Mouse (Mus musculus): ENCODE measurements around the gene Anp32e. TPM values are rescaled to one million over a fixed set of nuclear protein-coding genes. Genes with fewer than 3 reads are reported as not detected.

Anp32e gene
- polyA plus RNA-seq, 1 experiment from 2014 or later = 185 TPM

DNA sequence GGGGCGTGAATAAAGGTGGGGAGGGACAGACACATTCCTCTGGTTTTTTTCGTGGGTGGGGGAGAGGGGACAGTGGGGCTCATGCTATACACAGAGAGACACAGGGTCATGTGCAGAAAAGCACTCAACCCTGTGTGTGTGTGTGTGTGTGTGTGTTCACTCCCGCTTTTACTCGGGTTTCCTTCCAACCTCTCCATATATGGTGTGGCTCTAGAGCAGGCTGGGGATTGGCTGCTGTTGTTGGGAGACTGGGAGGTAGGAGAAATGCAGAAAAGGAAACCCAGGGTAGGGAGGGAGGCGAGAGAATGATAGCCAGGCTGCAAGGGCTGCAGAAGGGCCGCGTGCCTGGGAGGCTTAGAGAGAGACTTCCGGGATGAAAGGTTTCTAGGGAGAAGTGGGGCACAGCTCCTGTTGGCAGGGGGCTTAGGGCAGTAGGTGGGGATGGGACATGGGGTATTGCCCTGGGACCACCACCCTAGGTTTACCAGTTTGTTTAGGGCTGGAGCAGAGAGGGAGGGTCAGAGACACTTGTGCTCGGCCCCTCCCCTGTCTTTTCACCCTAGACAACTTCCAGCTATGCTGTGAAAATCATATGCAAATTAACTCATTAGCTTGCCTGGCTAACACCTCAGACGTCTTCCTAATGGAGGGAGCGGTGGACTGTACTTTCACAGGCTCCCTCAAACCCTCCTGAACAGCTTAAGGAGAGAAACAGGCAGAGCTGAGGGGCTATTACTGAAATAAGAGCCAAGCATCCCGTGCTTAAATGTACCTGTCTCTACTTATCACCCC lies 56.4 kb downstream of the Anp32e start:
- Histone ChIP-seq H3K36me3 (peaks cover 22% of the 10 kb centered on the region), H3K4me2 (peak overlapping the region; percentile 41), H3K4me1 (peaks cover 28% of the 10 kb centered on the region), H3K27ac (peak overlapping the region; percentile 79), H3K4me3 (peak overlapping the region; percentile 6; the same call in 1 of the 2 replicates), H3K9me3 (replicated peaks) (no peaks in the 10 kb centered on the region), H3K27me3 (replicated peaks) (peaks cover 19% of the 10 kb centered on the region), H3K9ac (no peak overlapping the region)
- 15% methylated on average over 12 of the region's 12 CpGs for WGBS (ENCODE audit: insufficient replicate concordance)
- ATAC-seq = peak; percentile 61

DNA sequence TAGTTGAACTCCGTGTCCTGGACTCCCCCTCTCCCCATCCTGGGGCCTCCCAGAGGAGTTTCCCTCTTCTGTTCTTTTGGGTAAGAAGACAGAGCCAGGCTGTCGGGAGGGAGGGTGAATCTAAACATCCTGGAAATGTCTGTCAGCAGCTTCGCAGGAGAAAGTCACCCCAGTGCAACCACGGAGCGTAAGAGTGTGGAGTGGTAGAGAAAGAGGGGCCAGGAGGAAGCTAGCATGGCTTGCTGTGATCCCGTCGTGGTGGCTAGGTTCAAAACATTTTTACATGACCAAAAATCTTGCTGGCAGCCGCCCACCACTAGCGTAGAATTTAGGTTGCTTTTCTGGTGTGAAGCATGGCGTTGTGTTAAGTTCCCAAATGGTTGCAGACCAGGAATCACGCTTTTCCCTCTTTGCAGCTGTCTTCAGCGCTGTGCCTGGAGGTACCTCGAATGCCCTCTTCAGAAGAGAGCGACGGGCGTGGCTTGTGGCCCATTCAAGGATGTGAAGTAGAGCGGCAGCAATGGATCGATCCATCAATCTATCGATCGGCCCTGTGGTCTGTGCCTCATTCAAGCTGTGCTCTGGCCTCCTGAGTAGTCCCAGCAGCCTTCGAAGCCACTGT lies 57.1 kb downstream of the Anp32e start:
- WGBS (ENCODE audit: insufficient replicate concordance) = 9% methylated on average over 21 of the region's 21 CpGs
- no peak for ATAC-seq
- peaks cover 19% of the 10 kb centered on the region for H3K27me3 ChIP-seq (replicated peaks)
- peak overlapping the region; percentile 79 for H3K27ac ChIP-seq
- H3K36me3 ChIP-seq = peaks cover 27% of the 10 kb centered on the region
- no peaks in the 10 kb centered on the region for H3K9me3 ChIP-seq (replicated peaks)
- 0 out of 2 replicates have a peak overlapping the region, but pooled peaks have one; percentile 40 for H3K9ac ChIP-seq
- peak overlapping the region; percentile 41 for H3K4me2 ChIP-seq
- H3K4me1 ChIP-seq = peaks cover 28% of the 10 kb centered on the region
- H3K4me3 ChIP-seq = peak overlapping the region; percentile 6; the same call in 1 of the 2 replicates

DNA sequence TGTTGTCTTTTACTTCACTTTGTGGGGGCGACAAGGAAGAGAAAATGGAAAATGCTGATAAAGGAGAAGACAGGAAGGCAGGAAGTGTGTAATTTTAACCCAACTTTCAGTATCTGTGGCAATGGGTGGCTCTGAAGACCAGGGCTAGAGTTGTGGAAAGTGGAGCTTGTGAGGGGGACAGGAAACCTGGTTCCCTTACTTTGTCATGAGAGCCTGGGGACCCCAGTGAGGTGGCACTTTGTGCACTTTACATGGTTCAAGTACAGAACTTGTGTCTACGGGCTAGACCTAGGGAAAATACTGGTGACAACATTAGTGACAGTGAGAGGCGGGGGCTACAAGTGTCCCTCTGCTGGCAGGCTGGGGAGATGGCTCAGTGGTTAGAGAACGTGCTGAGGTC lies 57.9 kb downstream of the Anp32e start:
- Histone ChIP-seq H3K4me3 (no peak overlapping the region), H3K27me3 (replicated peaks) (peaks cover 19% of the 10 kb centered on the region), H3K4me2 (peak overlapping the region; percentile 41; the same call in 1 of the 2 replicates), H3K27ac (peak overlapping the region; percentile 79; the same call in 1 of the 2 replicates), H3K9ac (no peak overlapping the region), H3K4me1 (peaks cover 28% of the 10 kb centered on the region), H3K36me3 (peaks cover 32% of the 10 kb centered on the region), H3K9me3 (replicated peaks) (no peaks in the 10 kb centered on the region)
- 39% methylated on average over 4 of the region's 4 CpGs for WGBS (ENCODE audit: insufficient replicate concordance)
- no peak for ATAC-seq

DNA sequence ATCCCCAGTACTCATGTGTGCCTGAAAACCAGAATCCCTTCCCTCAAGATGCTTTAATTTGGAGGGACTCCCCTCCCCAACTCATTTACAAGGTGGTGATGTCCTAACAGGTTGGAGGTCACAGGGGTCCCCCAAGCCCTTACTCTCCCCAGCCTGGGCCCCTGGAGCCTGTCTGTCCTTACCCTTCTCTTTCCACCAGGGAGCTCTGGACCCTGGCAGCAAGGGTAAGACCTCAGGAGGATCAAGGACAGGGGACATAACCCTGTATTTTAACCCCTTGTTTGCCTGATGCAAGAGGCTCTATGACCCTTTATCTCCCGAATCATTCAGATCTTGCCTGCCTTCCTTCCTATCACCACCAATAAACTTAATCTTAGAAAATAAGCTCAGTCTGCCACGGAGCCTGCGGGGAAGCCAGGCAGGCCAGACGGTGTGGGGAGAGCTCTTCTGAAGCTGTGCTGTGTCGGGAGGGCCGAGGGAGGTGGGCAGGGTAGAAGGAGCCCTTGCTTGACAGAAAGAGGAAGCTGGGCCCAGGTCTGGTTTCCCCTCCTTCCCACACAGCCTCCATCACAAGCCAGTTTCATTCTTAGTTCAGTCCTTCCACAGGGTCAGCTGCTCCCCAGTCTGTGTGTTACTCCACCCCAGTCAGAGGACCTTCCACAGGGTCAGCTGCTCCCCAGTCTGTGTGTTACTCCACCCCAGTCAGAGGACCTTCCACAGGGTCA lies 58.5 kb downstream of the Anp32e start:
- 0 out of 2 replicates have a peak overlapping the region, but pooled peaks have one; percentile 41 for H3K4me2 ChIP-seq

GRCm38 (mm10) chr3:95988138-95988537 lies 59.1 kb downstream of the Anp32e start:
- Histone ChIP-seq H3K36me3 (peaks cover 32% of the 10 kb centered on the region), H3K4me2 (no peak overlapping the region), H3K4me1 (peaks cover 34% of the 10 kb centered on the region), H3K9ac (no peak overlapping the region), H3K9me3 (replicated peaks) (no peaks in the 10 kb centered on the region), H3K4me3 (no peak overlapping the region), H3K27ac (peak overlapping the region; percentile 46; the same call in 1 of the 2 replicates), H3K27me3 (replicated peaks) (peaks cover 28% of the 10 kb centered on the region)
- WGBS (ENCODE audit: insufficient replicate concordance) = 95% methylated on average over 1 of the region's 1 CpGs
- 0 out of 2 replicates have a peak, but pooled peaks have one; percentile 13 for ATAC-seq

More for the DNA sequence above, 58.5 kb downstream of the Anp32e start:
- H3K27me3 ChIP-seq (replicated peaks) = peaks cover 22% of the 10 kb centered on the region
- peak overlapping the region; percentile 20 for H3K27ac ChIP-seq
- H3K4me3 ChIP-seq = no peak overlapping the region
- peaks cover 32% of the 10 kb centered on the region for H3K36me3 ChIP-seq
- ATAC-seq = 0 out of 2 replicates have a peak, but pooled peaks have one; percentile 31
- H3K9ac ChIP-seq = no peak overlapping the region
- WGBS (ENCODE audit: insufficient replicate concordance) = 22% methylated on average over 6 of the region's 6 CpGs
- peaks cover 28% of the 10 kb centered on the region for H3K4me1 ChIP-seq
- no peaks in the 10 kb centered on the region for H3K9me3 ChIP-seq (replicated peaks)

DNA sequence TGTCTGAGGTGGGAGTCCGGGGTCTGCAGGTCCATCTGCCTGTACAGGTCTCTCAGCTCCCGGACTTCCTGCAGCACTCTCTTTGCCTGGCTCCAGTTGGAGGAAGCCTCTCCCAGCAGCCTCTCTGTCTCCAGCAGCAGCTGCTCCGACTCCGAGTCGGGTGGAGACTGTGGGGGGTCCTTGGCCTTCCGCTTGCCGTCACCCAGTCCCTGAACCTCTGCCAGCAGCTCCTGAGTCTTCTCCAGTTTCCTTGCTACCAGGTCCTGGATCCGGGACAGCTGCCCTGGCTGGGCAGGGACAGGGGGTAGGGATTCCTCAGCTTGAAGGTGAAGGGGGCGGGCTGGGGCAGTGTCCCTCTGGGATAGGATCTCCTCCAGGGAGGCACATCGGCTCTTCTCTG lies 59.9 kb downstream of the Anp32e start:
- Histone ChIP-seq H3K27me3 (replicated peaks) (peaks cover 35% of the 10 kb centered on the region), H3K27ac (no peak overlapping the region), H3K9ac (no peak overlapping the region), H3K4me3 (no peak overlapping the region), H3K4me2 (no peak overlapping the region), H3K4me1 (peaks cover 41% of the 10 kb centered on the region), H3K36me3 (peaks cover 32% of the 10 kb centered on the region), H3K9me3 (replicated peaks) (no peaks in the 10 kb centered on the region)
- 77% methylated on average over 10 of the region's 10 CpGs for WGBS (ENCODE audit: insufficient replicate concordance)
- ATAC-seq = no peak

GRCm38 (mm10) chr3:95990413-95990941 lies 61.4 kb downstream of the Anp32e start:
- peaks cover 45% of the 10 kb centered on the region for H3K27me3 ChIP-seq (replicated peaks)
- no peak for ATAC-seq
- 49% methylated on average over 12 of the region's 12 CpGs for WGBS (ENCODE audit: insufficient replicate concordance)
- no peak overlapping the region for H3K4me2 ChIP-seq
- H3K36me3 ChIP-seq = peaks cover 32% of the 10 kb centered on the region
- peaks cover 49% of the 10 kb centered on the region for H3K4me1 ChIP-seq
- no peak overlapping the region for H3K9ac ChIP-seq
- no peaks in the 10 kb centered on the region for H3K9me3 ChIP-seq (replicated peaks)
- no peak overlapping the region for H3K4me3 ChIP-seq
- no peak overlapping the region for H3K27ac ChIP-seq

DNA sequence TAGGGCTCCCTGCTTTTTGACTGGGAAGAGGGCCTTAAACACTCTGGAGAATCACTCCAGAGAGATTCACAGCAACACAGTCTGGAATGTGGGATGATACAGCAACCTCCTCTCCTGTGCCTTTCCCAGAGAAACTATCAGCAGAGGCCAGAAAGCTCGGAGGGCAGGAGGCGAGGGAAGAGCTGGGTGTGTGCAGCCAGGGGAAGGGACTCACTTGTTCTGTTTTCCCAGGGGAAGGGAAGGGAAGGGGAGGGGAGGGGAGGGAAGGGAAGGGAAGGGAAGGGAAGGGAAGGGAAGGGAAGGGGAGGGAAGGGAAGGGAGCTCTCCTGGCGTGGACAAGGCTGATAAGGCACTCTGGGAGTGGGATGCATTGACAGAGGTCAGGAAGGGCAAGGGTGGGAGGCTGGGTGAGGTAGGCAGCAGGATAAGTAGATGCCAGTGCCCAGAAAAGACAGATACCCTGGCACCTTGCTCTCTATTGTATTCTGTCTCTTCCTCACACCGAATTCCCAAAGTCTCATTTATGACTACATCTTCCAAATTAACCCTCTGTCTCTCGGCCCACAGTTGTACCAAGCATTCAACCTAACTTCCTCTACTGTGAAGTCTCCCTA lies 64.1 kb downstream of the Anp32e start:
- H3K4me2 ChIP-seq = peak overlapping the region; percentile 96
- H3K27ac ChIP-seq = no peak overlapping the region; the same call in 1 of the 2 replicates
- peaks cover 50% of the 10 kb centered on the region for H3K4me1 ChIP-seq
- peaks cover 32% of the 10 kb centered on the region for H3K36me3 ChIP-seq
- peaks cover 56% of the 10 kb centered on the region for H3K27me3 ChIP-seq (replicated peaks)
- no peaks in the 10 kb centered on the region for H3K9me3 ChIP-seq (replicated peaks)
- ATAC-seq = no peak
- WGBS (ENCODE audit: insufficient replicate concordance) = 55% methylated on average over 5 of the region's 5 CpGs
- no peak overlapping the region for H3K9ac ChIP-seq
- H3K4me3 ChIP-seq = no peak overlapping the region

GRCm38 (mm10) chr3:95993881-95994280 lies 64.8 kb downstream of the Anp32e start:
- H3K4me3 ChIP-seq = peak overlapping the region; percentile 75
- H3K36me3 ChIP-seq = peaks cover 24% of the 10 kb centered on the region
- H3K27ac ChIP-seq = peak overlapping the region; percentile 84
- ATAC-seq = no peak
- H3K9ac ChIP-seq = no peak overlapping the region
- no peaks in the 10 kb centered on the region for H3K9me3 ChIP-seq (replicated peaks)
- peak overlapping the region; percentile 96 for H3K4me2 ChIP-seq
- WGBS (ENCODE audit: insufficient replicate concordance) = 22% methylated on average over 4 of the region's 4 CpGs
- peaks cover 56% of the 10 kb centered on the region for H3K4me1 ChIP-seq
- peaks cover 56% of the 10 kb centered on the region for H3K27me3 ChIP-seq (replicated peaks)

DNA sequence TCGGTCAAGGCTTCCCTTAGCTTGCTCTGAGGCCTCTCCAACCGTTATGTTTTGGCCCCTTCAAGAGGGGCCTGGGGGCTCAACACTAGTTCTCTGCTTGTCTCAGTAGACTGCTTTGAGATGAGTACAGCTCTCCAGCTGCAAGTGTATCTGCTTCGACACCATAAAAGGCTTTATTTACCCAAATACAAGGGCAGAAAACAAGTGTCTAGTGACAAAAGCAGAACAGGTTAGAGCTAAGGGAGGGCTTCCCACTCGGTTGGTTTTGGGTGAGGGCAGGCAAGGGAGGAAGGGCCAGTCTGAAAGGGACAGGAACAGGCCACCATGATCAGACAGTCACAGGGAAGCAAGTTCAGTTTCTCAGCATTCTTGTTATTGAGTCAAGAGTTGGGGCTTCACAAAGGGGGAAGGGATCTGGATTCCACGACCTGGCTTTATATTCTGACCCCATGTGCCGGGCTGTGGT lies 65.4 kb downstream of the Anp32e start:
- no peak for ATAC-seq
- 14% methylated on average over 6 of the region's 6 CpGs for WGBS (ENCODE audit: insufficient replicate concordance)

More for the DNA sequence above, 65.4 kb downstream of the Anp32e start:
- Histone ChIP-seq H3K27ac (peak overlapping the region; percentile 84), H3K4me1 (peaks cover 61% of the 10 kb centered on the region), H3K27me3 (replicated peaks) (peaks cover 56% of the 10 kb centered on the region), H3K9ac (peak overlapping the region; percentile 77; the same call in 1 of the 2 replicates), H3K9me3 (replicated peaks) (no peaks in the 10 kb centered on the region), H3K4me2 (peak overlapping the region; percentile 96), H3K4me3 (peak overlapping the region; percentile 75), H3K36me3 (peaks cover 19% of the 10 kb centered on the region)
